Mouse (Mus musculus) heart, embryonic 14.5 days (tissue): ENCODE measurements around the gene Man2a1. TPM values are rescaled to one million over a fixed set of nuclear protein-coding genes. Genes with fewer than 3 reads are reported as not detected.

Source experiments
- ATAC-seq: fragments of 200-750 bp; cut with Nextera tagmentation; 2 replicates; pipeline ENCODE4 v1.8.0; 2017; ENCODE audit warnings: low read depth, moderate TSS enrichment; ENCODE audit not compliant: insufficient number of reproducible peaks, insufficient read depth, low FRiP score
- H3K27ac ChIP-seq, 2 experiments: fragments of 200-500 bp in 1 of 2; fragments of 300-500 bp in 1 of 2; sonication (generic) in 1 of 2; replicated peaks in 1 of 2; 2 replicates each; pipeline ENCODE4 v1.5.1; 2012 to 2014; ENCODE audit warnings: low read depth in 2 of 2, low read length in 2 of 2, control low read depth in 1 of 2, mild to moderate bottlenecking in 1 of 2, mixed read lengths in 1 of 2; ENCODE audit not compliant: control insufficient read depth in 1 of 2, insufficient read depth in 1 of 2
- H3K27me3 ChIP-seq: fragments of 300-500 bp; sonication (generic); 2 replicates; pipeline ENCODE4 v1.6.1; 2014; ENCODE audit warnings: mild to moderate bottlenecking, low read length, control low read depth; ENCODE audit not compliant: control insufficient read depth, insufficient read depth
- H3K36me3 ChIP-seq: fragments of 300-500 bp; sonication (generic); 2 replicates; pipeline ENCODE4 v1.6.1; 2014; ENCODE audit warnings: mild to moderate bottlenecking, control low read depth, low read length, mixed read lengths; ENCODE audit not compliant: control insufficient read depth, insufficient read depth
- H3K4me1 ChIP-seq, 2 experiments: fragments of 200-500 bp in 1 of 2; fragments of 300-500 bp in 1 of 2; sonication (generic) in 1 of 2; 2 replicates each; pipeline ENCODE4 v1.6.1; 2012 to 2014; ENCODE audit warnings: low read length in 2 of 2, control low read depth in 1 of 2, mixed read lengths in 1 of 2; ENCODE audit not compliant: control insufficient read depth in 2 of 2, insufficient read depth in 2 of 2
- H3K4me2 ChIP-seq: fragments of 300-500 bp; sonication (generic); 2 replicates; pipeline ENCODE4 v1.6.1; 2014; ENCODE audit warnings: mild to moderate bottlenecking, low read length
- H3K4me3 ChIP-seq, 2 experiments: fragments of 200-500 bp in 1 of 2; fragments of 300-500 bp in 1 of 2; sonication (generic) in 1 of 2; 2 replicates each; pipeline ENCODE4 v1.5.1; 2012 to 2014; ENCODE audit warnings: low read length in 2 of 2, mild to moderate bottlenecking in 2 of 2, control low read depth in 1 of 2, low read depth in 1 of 2, moderate library complexity in 1 of 2; ENCODE audit not compliant: control insufficient read depth in 1 of 2, insufficient read depth in 1 of 2
- H3K9ac ChIP-seq: fragments of 300-500 bp; sonication (generic); 2 replicates; pipeline ENCODE4 v1.6.1; 2014; ENCODE audit warnings: mild to moderate bottlenecking, low read length
- H3K9me3 ChIP-seq: fragments of 300-500 bp; sonication (generic); 2 replicates; pipeline ENCODE4 v1.6.1; 2016; ENCODE audit warnings: low read length, control low read depth; ENCODE audit not compliant: control insufficient read depth
- WGBS: fragments of 180-500 bp; shearing (Covaris S2); extraction: QIAGEN DNeasy Blood & Tissue Kit; methylation state at CpG from one replicate; pipeline ENCODE4 v1.1.7; 2014; 5-methylcytosine and 5-hydroxymethylcytosine counted together
- polyA plus RNA-seq: library from polyadenylated mRNA; unstranded; fragments of >200 nt; fragmentation: Nextera tagmentation; extraction: Ambion mirVana; gene quantifications from 2 replicates; pipeline ENCODE4 v1.2.1, GENCODE M21; 2014

Man2a1 gene
- polyA plus RNA-seq, 1 experiment from 2014 or later, result 5.7 TPM

DNA sequence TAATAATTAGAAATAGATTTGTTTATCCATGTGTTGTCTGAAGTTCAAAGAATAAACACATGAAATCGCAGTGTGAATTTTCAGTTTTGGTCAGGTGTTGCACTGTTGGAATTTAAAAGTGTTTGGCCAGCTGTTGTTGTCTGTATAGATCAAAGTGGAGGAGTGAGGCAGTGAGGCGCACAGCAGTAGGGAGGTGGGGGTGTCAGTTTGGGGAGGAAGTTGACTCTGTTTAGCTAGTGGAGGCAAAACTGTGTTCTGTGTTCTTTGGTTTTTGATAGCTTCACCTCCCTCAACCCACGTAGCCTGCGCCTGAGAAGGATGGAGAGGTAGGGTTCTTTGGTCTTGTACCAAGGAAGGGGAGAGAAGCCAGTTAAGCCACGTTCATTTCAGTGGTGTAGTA, 28.3 kb downstream of the Man2a1 start:
- no peak for ATAC-seq

DNA sequence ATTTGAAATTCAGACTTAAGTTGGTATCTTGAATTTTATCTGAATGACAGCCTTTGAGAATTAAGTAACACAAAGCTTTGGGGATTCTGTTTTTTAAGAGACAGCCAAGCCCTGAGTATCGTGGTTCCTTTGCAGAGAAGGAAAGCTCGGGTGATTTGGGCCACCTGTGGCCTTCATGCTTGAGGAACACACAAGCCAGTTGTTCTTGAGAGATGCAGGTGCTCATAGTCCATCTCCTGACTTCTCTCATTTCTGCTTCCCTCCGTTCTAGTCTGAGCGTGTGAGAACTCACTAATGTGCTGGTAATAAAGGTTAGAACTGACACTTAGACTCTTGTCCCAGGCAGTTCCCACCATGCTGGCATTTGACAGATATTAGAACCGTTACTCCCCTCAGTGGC, 28.9 kb downstream of the Man2a1 start:
- 0 out of 4 replicates have a peak, but pooled peaks cover 0 to 2% of the 10 kb centered on the region in 2 experiments for H3K4me1 ChIP-seq
- H3K4me3 ChIP-seq, result no peak overlapping the region
- peaks cover 30% of the 10 kb centered on the region for H3K36me3 ChIP-seq
- H3K9ac ChIP-seq, result no peak overlapping the region
- H3K27ac ChIP-seq, result no peak overlapping the region
- no peak for ATAC-seq
- 88% methylated on average over 5 of the region's 5 CpGs for WGBS
- H3K4me2 ChIP-seq, result no peak overlapping the region
- H3K9me3 ChIP-seq, result no peaks in the 10 kb centered on the region
- H3K27me3 ChIP-seq, result no peaks in the 10 kb centered on the region

More for the DNA sequence above, 28.3 kb downstream of the Man2a1 start:
- Histone ChIP-seq H3K9ac (no peak overlapping the region), H3K27me3 (no peaks in the 10 kb centered on the region), H3K27ac (no peak overlapping the region), H3K4me2 (no peak overlapping the region), H3K9me3 (no peaks in the 10 kb centered on the region), H3K4me3 (no peak overlapping the region), H3K4me1 (no peaks in the 10 kb centered on the region), H3K36me3 (peaks cover 30% of the 10 kb centered on the region)
- 86% methylated on average over 5 of the region's 5 CpGs for WGBS

DNA sequence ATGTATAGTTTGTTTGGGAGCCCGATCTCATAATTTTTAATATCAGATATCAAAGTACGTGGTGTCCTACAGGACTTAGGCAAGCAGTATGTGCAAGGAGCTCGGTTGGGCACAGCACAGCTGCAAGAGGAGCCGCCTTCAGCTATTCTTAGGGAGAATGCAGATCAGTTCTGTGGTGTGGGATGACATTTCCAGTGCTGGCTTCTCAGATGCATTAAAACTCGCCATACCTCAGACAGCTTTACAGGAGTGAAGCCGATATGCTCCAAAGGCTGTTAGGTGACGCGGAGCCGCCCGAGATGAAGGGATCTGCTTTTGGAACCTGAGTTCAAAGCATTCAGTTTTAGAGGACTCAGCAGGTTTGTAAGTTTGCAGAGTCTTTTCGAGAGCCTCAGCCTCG, 30.0 kb downstream of the Man2a1 start:
- H3K27me3 ChIP-seq, result 0 out of 2 replicates have a peak, but pooled peaks cover under 1% of the 10 kb centered on the region
- no peak overlapping the region for H3K27ac ChIP-seq
- H3K9me3 ChIP-seq, result no peaks in the 10 kb centered on the region
- WGBS, result 71% methylated on average over 12 of the region's 12 CpGs
- no peak overlapping the region for H3K9ac ChIP-seq
- peaks cover 22% of the 10 kb centered on the region for H3K36me3 ChIP-seq
- no peak for ATAC-seq
- 0 out of 4 replicates have a peak, but pooled peaks cover 0 to 2% of the 10 kb centered on the region in 2 experiments for H3K4me1 ChIP-seq
- no peak overlapping the region for H3K4me3 ChIP-seq
- no peak overlapping the region for H3K4me2 ChIP-seq

DNA sequence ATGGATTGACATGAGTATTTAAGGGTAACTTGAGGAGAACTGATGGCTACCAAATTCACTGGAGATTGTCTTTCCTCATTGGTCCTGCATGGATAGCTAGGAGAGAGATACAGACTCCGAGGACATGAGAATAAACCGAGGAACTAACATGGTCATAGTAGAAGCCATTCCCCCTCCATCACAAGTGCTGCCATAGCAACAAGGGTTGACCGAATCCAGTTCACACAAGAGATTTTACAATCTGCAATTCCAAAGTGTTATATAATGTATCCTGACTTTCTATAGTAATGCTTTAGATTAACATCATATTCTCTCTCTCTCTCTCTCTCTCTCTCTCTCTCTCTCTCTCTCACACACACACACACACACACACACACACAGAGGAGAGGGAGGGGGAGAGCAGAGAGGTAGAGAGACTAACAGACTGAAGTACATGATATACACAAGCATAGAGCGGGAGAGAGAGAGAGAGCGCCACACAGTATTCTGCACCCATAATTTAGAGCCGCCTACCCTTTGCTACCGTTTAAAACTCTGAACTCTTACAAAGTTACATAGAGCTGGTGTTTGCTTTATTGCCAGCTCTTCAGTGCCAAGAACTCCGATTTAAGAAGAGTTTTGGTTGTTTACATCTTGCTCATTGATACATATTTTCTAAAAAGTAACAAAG, 37.5 kb downstream of the Man2a1 start:
- H3K36me3 ChIP-seq, result peaks cover 4% of the 10 kb centered on the region
- no peak for ATAC-seq
- 86% methylated on average over 8 of the region's 8 CpGs for WGBS

DNA sequence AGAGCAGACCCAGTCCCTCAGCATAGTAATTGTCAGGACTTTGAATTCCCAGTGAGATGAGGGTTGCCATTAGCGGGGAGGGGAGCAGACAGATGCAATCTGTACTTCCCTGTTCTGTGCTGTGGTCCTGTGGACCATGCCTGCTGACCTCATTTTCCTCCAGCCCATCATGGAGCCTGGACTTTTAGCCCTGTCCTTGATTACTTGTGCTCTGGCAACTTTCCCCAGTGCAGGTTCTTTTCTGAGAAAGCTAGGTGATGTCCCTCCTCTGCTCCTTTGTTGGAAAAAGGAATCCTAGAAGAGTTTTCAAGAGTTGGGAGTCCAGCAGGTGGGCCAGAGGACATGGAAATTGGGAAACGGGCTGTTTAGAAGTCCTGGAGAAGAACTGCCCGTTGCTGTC, 40.8 kb downstream of the Man2a1 start:
- WGBS, result 66% methylated on average over 3 of the region's 3 CpGs
- H3K27me3 ChIP-seq, result peaks cover 64% of the 10 kb centered on the region
- no peak for ATAC-seq

More for the DNA sequence above, 37.5 kb downstream of the Man2a1 start:
- Histone ChIP-seq H3K9ac (no peak overlapping the region), H3K27ac (no peak overlapping the region), H3K4me1 (peaks cover 4 to 7% of the 10 kb centered on the region in 2 experiments; a peak in 2 of 4 replicates), H3K9me3 (no peaks in the 10 kb centered on the region), H3K27me3 (peaks cover 44% of the 10 kb centered on the region), H3K4me2 (no peak overlapping the region), H3K4me3 (no peak overlapping the region)

DNA sequence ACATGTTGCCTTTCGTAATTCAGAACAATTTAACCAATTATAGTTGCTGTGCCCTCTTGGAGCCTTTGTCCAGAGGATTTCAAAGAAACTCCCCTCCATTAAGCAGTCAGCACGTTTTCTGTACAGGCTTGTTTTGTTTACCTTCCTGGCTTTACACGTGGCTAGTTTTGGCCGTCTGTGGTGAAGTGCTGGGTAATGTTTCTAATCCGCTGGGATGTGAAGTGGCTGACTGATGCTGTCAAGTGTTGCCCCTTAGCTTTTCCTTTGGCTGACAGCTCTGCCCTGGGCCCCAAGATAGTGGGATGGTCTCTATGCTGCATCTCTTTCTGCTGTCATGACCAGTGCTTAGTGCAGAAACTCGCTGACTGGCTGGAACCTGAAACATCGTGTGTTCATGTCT, 43.1 kb downstream of the Man2a1 start:
- Histone ChIP-seq H3K4me2 (peak overlapping the region; percentile 16), H3K9me3 (no peaks in the 10 kb centered on the region)
- 14% methylated on average over 7 of the region's 7 CpGs for WGBS

More for the DNA sequence above, 40.8 kb downstream of the Man2a1 start:
- Histone ChIP-seq H3K9me3 (no peaks in the 10 kb centered on the region), H3K36me3 (peaks cover 4% of the 10 kb centered on the region), H3K9ac (no peak overlapping the region), H3K4me2 (no peak overlapping the region), H3K4me3 (no peak overlapping the region), H3K4me1 (peaks cover 5 to 13% of the 10 kb centered on the region in 2 experiments; a peak in 3 of 4 replicates), H3K27ac (no peak overlapping the region)

DNA sequence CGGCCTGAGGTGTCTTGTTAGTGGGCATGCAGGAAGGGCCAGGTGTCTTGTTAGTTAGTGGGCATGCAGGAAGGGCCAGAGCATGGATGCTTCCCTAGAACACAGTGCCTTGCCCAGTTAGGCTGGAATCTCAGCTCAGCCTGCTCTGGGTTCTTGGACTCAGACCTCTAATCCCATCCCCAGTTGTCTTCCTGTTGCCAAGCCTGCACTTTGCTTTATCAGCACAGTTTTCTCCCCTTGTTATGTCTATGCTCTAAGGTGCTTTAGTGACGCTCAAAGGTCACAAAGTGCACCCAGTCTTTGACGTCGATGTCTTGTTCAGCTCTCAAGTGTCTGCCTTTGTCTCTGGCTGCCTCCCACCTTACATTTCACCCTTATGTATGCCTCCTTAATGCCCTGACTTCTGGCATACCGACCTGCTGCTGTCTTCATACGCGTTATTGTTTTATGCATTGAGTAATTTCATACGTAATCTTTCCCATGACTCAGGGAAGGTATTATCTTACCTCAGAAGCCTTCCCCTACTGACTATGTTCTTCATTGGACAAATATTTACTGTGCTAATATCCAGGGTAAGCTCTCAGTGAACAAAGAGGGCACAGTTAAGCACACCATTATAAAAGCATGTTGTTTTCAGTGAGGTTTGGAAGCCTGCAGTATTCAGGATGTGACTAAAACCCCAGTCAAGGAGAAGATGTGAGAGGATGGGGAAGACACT, 44.5 kb downstream of the Man2a1 start:
- Histone ChIP-seq H3K27me3 (peaks cover 68% of the 10 kb centered on the region), H3K4me1 (peaks cover 5 to 13% of the 10 kb centered on the region in 2 experiments; a peak in 3 of 4 replicates), H3K9me3 (no peaks in the 10 kb centered on the region), H3K27ac (no peak overlapping the region), H3K4me3 (no peak overlapping the region), H3K36me3 (peaks cover 3% of the 10 kb centered on the region; the same call in 1 of the 2 replicates), H3K4me2 (no peak overlapping the region), H3K9ac (no peak overlapping the region)
- ATAC-seq, result no peak
- WGBS, result 75% methylated on average over 8 of the region's 8 CpGs

More for the DNA sequence above, 43.1 kb downstream of the Man2a1 start:
- no peak; the same call in 1 of the 2 replicates for ATAC-seq
- H3K27ac ChIP-seq, result no peak overlapping the region
- no peak overlapping the region for H3K4me3 ChIP-seq
- peaks cover 4% of the 10 kb centered on the region for H3K36me3 ChIP-seq
- no peak overlapping the region for H3K9ac ChIP-seq
- H3K4me1 ChIP-seq, result peaks cover 5 to 13% of the 10 kb centered on the region in 2 experiments; a peak in 3 of 4 replicates
- peaks cover 67% of the 10 kb centered on the region for H3K27me3 ChIP-seq
